Mouse (Mus musculus): Measurements from ENCODE around the gene Efhc1. TPM values are rescaled to one million over a fixed set of nuclear protein-coding genes. Genes with fewer than 3 reads are reported as not detected.

Gene Efhc1
- polyA plus RNA-seq, 1 experiment from 2014 or later = 2.3 TPM

Other genes with a start within 250 kb of the Efhc1 start
- not detected in 2 replicates for gene Il17a, start 220.7 kb upstream of the Efhc1 start, polyA plus RNA-seq (2014; fragmentation: Nextera tagmentation; extraction: Ambion mirVana)
- gene Il17f, start 161.0 kb upstream of the Efhc1 start, polyA plus RNA-seq (2014; fragmentation: Nextera tagmentation; extraction: Ambion mirVana) = 0.22 TPM in 1 of 2 replicates, not detected in the other
- gene Mcm3, start 131.3 kb upstream of the Efhc1 start, polyA plus RNA-seq (2014; fragmentation: Nextera tagmentation; extraction: Ambion mirVana) = 158 and 177 TPM in 2 replicates
- gene Paqr8, start 61.0 kb upstream of the Efhc1 start, polyA plus RNA-seq (2014; fragmentation: Nextera tagmentation; extraction: Ambion mirVana) = 10.0 and 10.1 TPM in 2 replicates
- 10.4 and 11.6 TPM in 2 replicates for gene Tram2, start 127.6 kb downstream of the Efhc1 start, polyA plus RNA-seq (2014; fragmentation: Nextera tagmentation; extraction: Ambion mirVana)